Mouse (Mus musculus): ENCODE measurements around the gene Ezh1. TPM values are rescaled to one million over a fixed set of nuclear protein-coding genes. Genes with fewer than 3 reads are reported as not detected.

The Ezh1 gene
- polyA plus RNA-seq, 1 experiment from 2014 or later: 18.5 TPM

- Histone ChIP-seq H3K4me3 (replicated peaks; ENCODE audit: low read length) (peak overlapping the region; percentile 84), H3K27me3 (ENCODE audit: control insufficient read depth, insufficient read depth, low read length) (no peaks in the 10 kb centered on the region), H3K4me1 (ENCODE audit: control insufficient read depth, insufficient read depth, low read length) (peaks cover 20% of the 10 kb centered on the region), H3K9me3 (replicated peaks; ENCODE audit: control insufficient read depth, low read length) (no peaks in the 10 kb centered on the region), H3K36me3 (ENCODE audit: control insufficient read depth, insufficient read depth, low read length) (no peaks in the 10 kb centered on the region), H3K9ac (ENCODE audit: low read length) (peak overlapping the region; percentile 95), H3K4me2 (ENCODE audit: low read depth, low read length) (peak overlapping the region; percentile 72), H3K27ac (ENCODE audit: low read length) (peak overlapping the region; percentile 89)
- no peak for ATAC-seq (ENCODE audit: insufficient read depth, low FRiP score)
- 17% methylated on average over 25 of the region's 25 CpGs for WGBS
These were observed 765 bp downstream of the Ezh1 start for GRCm38 (mm10) chr11:101225331-101226064.

GRCm38 (mm10) chr11:101224337-101224736 is 1.9 kb downstream of the Ezh1 start:
- no peak overlapping the region; the same call in 1 of the 2 replicates for H3K27ac ChIP-seq (ENCODE audit: low read length)
- no peaks in the 10 kb centered on the region for H3K27me3 ChIP-seq (ENCODE audit: control insufficient read depth, insufficient read depth, low read length)
- no peaks in the 10 kb centered on the region for H3K9me3 ChIP-seq (replicated peaks; ENCODE audit: control insufficient read depth, low read length)
- H3K9ac ChIP-seq (ENCODE audit: low read length): no peak overlapping the region
- no peaks in the 10 kb centered on the region for H3K36me3 ChIP-seq (ENCODE audit: control insufficient read depth, insufficient read depth, low read length)
- H3K4me2 ChIP-seq (ENCODE audit: low read depth, low read length): no peak overlapping the region
- no peak overlapping the region for H3K4me3 ChIP-seq (replicated peaks; ENCODE audit: low read length)
- WGBS: 85% methylated on average over 3 of the region's 3 CpGs
- H3K4me1 ChIP-seq (ENCODE audit: control insufficient read depth, insufficient read depth, low read length): peaks cover 11% of the 10 kb centered on the region
- ATAC-seq (ENCODE audit: insufficient read depth, low FRiP score): no peak

- no peaks in the 10 kb centered on the region for H3K27me3 ChIP-seq (ENCODE audit: control insufficient read depth, insufficient read depth, low read length)
- WGBS: 69% methylated on average over 8 of the region's 8 CpGs
- peak overlapping the region; percentile 50; the same call in 1 of the 2 replicates for H3K27ac ChIP-seq (ENCODE audit: low read length)
- no peak overlapping the region for H3K9ac ChIP-seq (ENCODE audit: low read length)
- no peak overlapping the region for H3K4me2 ChIP-seq (ENCODE audit: low read depth, low read length)
- peaks cover 11% of the 10 kb centered on the region for H3K4me1 ChIP-seq (ENCODE audit: control insufficient read depth, insufficient read depth, low read length)
- ATAC-seq (ENCODE audit: insufficient read depth, low FRiP score): no peak
- H3K36me3 ChIP-seq (ENCODE audit: control insufficient read depth, insufficient read depth, low read length): no peaks in the 10 kb centered on the region
- no peak overlapping the region for H3K4me3 ChIP-seq (replicated peaks; ENCODE audit: low read length)
- no peaks in the 10 kb centered on the region for H3K9me3 ChIP-seq (replicated peaks; ENCODE audit: control insufficient read depth, low read length)
These were observed 4.8 kb downstream of the Ezh1 start for GRCm38 (mm10) chr11:101221306-101221986.

- Histone ChIP-seq H3K36me3 (ENCODE audit: control insufficient read depth, insufficient read depth, low read length) (no peaks in the 10 kb centered on the region), H3K27ac (ENCODE audit: low read length) (peak overlapping the region; percentile 50), H3K4me3 (replicated peaks; ENCODE audit: low read length) (no peak overlapping the region), H3K4me1 (ENCODE audit: control insufficient read depth, insufficient read depth, low read length) (peaks cover 11% of the 10 kb centered on the region), H3K27me3 (ENCODE audit: control insufficient read depth, insufficient read depth, low read length) (no peaks in the 10 kb centered on the region), H3K9ac (ENCODE audit: low read length) (no peak overlapping the region), H3K4me2 (ENCODE audit: low read depth, low read length) (no peak overlapping the region), H3K9me3 (replicated peaks; ENCODE audit: control insufficient read depth, low read length) (no peaks in the 10 kb centered on the region)
- WGBS: 28% methylated on average over 2 of the region's 2 CpGs
- no peak for ATAC-seq (ENCODE audit: insufficient read depth, low FRiP score)
These were observed 5.4 kb downstream of the Ezh1 start for GRCm38 (mm10) chr11:101220853-101221252.

- Histone ChIP-seq H3K4me2 (ENCODE audit: low read depth, low read length) (no peak overlapping the region), H3K27ac (ENCODE audit: low read length) (no peak overlapping the region), H3K9ac (ENCODE audit: low read length) (no peak overlapping the region), H3K27me3 (ENCODE audit: control insufficient read depth, insufficient read depth, low read length) (no peaks in the 10 kb centered on the region), H3K4me1 (ENCODE audit: control insufficient read depth, insufficient read depth, low read length) (no peaks in the 10 kb centered on the region), H3K4me3 (replicated peaks; ENCODE audit: low read length) (no peak overlapping the region), H3K9me3 (replicated peaks; ENCODE audit: control insufficient read depth, low read length) (no peaks in the 10 kb centered on the region), H3K36me3 (ENCODE audit: control insufficient read depth, insufficient read depth, low read length) (0 out of 2 replicates have a peak, but pooled peaks cover under 1% of the 10 kb centered on the region)
- ATAC-seq (ENCODE audit: insufficient read depth, low FRiP score): no peak
- 84% methylated on average over 10 of the region's 10 CpGs for WGBS
These were observed 7.7 kb downstream of the Ezh1 start for GRCm38 (mm10) chr11:101218436-101219055.

GRCm38 (mm10) chr11:101216936-101217335 is 9.3 kb downstream of the Ezh1 start:
- Histone ChIP-seq H3K4me1 (ENCODE audit: control insufficient read depth, insufficient read depth, low read length) (no peaks in the 10 kb centered on the region), H3K4me2 (ENCODE audit: low read depth, low read length) (no peak overlapping the region), H3K9ac (ENCODE audit: low read length) (no peak overlapping the region), H3K27ac (ENCODE audit: low read length) (no peak overlapping the region), H3K27me3 (ENCODE audit: control insufficient read depth, insufficient read depth, low read length) (no peaks in the 10 kb centered on the region), H3K4me3 (replicated peaks; ENCODE audit: low read length) (no peak overlapping the region), H3K9me3 (replicated peaks; ENCODE audit: control insufficient read depth, low read length) (no peaks in the 10 kb centered on the region), H3K36me3 (ENCODE audit: control insufficient read depth, insufficient read depth, low read length) (0 out of 2 replicates have a peak, but pooled peaks cover 7% of the 10 kb centered on the region)
- ATAC-seq (ENCODE audit: insufficient read depth, low FRiP score): no peak
- 90% methylated on average over 5 of the region's 5 CpGs for WGBS

- H3K4me2 ChIP-seq (ENCODE audit: low read depth, low read length): no peak overlapping the region
- ATAC-seq (ENCODE audit: insufficient read depth, low FRiP score): peak; percentile 83
- H3K9me3 ChIP-seq (replicated peaks; ENCODE audit: control insufficient read depth, low read length): no peaks in the 10 kb centered on the region
- H3K4me1 ChIP-seq (ENCODE audit: control insufficient read depth, insufficient read depth, low read length): no peaks in the 10 kb centered on the region
- H3K36me3 ChIP-seq (ENCODE audit: control insufficient read depth, insufficient read depth, low read length): peaks cover 17% of the 10 kb centered on the region; the same call in 1 of the 2 replicates
- 39% methylated on average over 3 of the region's 3 CpGs for WGBS
- no peak overlapping the region for H3K27ac ChIP-seq (ENCODE audit: low read length)
- no peaks in the 10 kb centered on the region for H3K27me3 ChIP-seq (ENCODE audit: control insufficient read depth, insufficient read depth, low read length)
- H3K9ac ChIP-seq (ENCODE audit: low read length): no peak overlapping the region
- H3K4me3 ChIP-seq (replicated peaks; ENCODE audit: low read length): no peak overlapping the region
These were observed 14.3 kb downstream of the Ezh1 start for GRCm38 (mm10) chr11:101211970-101212369.

- ATAC-seq (ENCODE audit: insufficient read depth, low FRiP score): no peak
- H3K4me2 ChIP-seq (ENCODE audit: low read depth, low read length): no peak overlapping the region
- peaks cover 13% of the 10 kb centered on the region for H3K36me3 ChIP-seq (ENCODE audit: control insufficient read depth, insufficient read depth, low read length)
These were observed 25.3 kb downstream of the Ezh1 start for GRCm38 (mm10) chr11:101200986-101201385.

GRCm38 (mm10) chr11:101199555-101199954 is 26.7 kb downstream of the Ezh1 start:
- Histone ChIP-seq H3K4me3 (replicated peaks; ENCODE audit: low read length) (no peak overlapping the region), H3K36me3 (ENCODE audit: control insufficient read depth, insufficient read depth, low read length) (peaks cover 13% of the 10 kb centered on the region), H3K27me3 (ENCODE audit: control insufficient read depth, insufficient read depth, low read length) (no peaks in the 10 kb centered on the region), H3K4me2 (ENCODE audit: low read depth, low read length) (no peak overlapping the region), H3K9ac (ENCODE audit: low read length) (no peak overlapping the region), H3K4me1 (ENCODE audit: control insufficient read depth, insufficient read depth, low read length) (no peaks in the 10 kb centered on the region), H3K27ac (ENCODE audit: low read length) (no peak overlapping the region), H3K9me3 (replicated peaks; ENCODE audit: control insufficient read depth, low read length) (no peaks in the 10 kb centered on the region)
- ATAC-seq (ENCODE audit: insufficient read depth, low FRiP score): no peak
- WGBS: 66% methylated on average over 3 of the region's 3 CpGs

More at GRCm38 (mm10) chr11:101200986-101201385, 25.3 kb downstream of the Ezh1 start:
- Histone ChIP-seq H3K9me3 (replicated peaks; ENCODE audit: control insufficient read depth, low read length) (no peaks in the 10 kb centered on the region), H3K27ac (ENCODE audit: low read length) (no peak overlapping the region), H3K4me1 (ENCODE audit: control insufficient read depth, insufficient read depth, low read length) (no peaks in the 10 kb centered on the region), H3K9ac (ENCODE audit: low read length) (no peak overlapping the region), H3K27me3 (ENCODE audit: control insufficient read depth, insufficient read depth, low read length) (no peaks in the 10 kb centered on the region), H3K4me3 (replicated peaks; ENCODE audit: low read length) (no peak overlapping the region)
- WGBS: 19% methylated on average over 7 of the region's 7 CpGs

Data from stomach, embryonic 16.5 days (tissue).